Mouse (Mus musculus) monocyte, adult 5-6 weeks (primary cell): Measurements from ENCODE around the gene Slc5a11. TPM values are rescaled to one million over a fixed set of nuclear protein-coding genes. Genes with fewer than 3 reads are reported as not detected.

ENCODE experiments used
- ATAC-seq: fragments of 153-309, 156-312 bp; replicated peaks from 2 replicates; pipeline ENCODE4 v1.8.0; 2017; ENCODE audit warnings: mild to moderate bottlenecking; ENCODE audit not compliant: low TSS enrichment, insufficient number of reproducible peaks, severe bottlenecking, poor library complexity, low FRiP score
- total RNA-seq: library from RNA; stranded (forward); fragments of 200-1000, 200-491, 200-594 nt; gene quantifications from 3 replicates; pipeline ENCODE4 v1.2.3, GENCODE M21; 2017

Gene Slc5a11
- total RNA-seq, 1 experiment from 2014 or later = 5.2 TPM

DNA sequence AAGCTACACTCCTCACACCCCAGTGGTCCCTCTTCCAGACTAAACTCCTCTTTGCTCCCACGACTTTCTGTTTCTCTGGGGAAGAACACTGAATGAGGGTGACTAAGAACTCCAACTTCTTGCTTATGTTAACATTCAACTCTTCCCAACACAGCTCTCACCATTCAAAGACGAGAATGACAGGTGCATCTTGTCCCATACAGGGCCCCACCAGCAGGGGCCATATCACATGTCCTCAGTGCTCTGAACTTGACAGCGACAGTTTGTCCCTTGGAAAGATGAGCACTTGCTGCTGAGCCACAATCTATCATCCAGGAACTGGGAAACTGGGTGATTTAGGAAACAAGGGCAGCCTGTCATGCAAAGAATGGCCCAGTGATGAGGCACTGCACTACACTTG lies 98.2 kb downstream of the Slc5a11 start:
- no peak for ATAC-seq

- ATAC-seq = peak; percentile 57
These were observed 108.0 kb downstream of the Slc5a11 start for GRCm38 (mm10) chr7:123322452-123323121.

Other genes with a start within 250 kb of the Slc5a11 start
- gene Rbbp6, start 249.1 kb upstream of the Slc5a11 start, total RNA-seq = 62.3 to 104 TPM (median 75.5 TPM) in 3 replicates
- gene Tnrc6a, start 90.9 kb upstream of the Slc5a11 start, total RNA-seq = 66.6 to 90.5 TPM (median 70.1 TPM) in 3 replicates
- gene Lcmt1, start 155.0 kb downstream of the Slc5a11 start, total RNA-seq = 19.3 to 26.6 TPM (median 21.5 TPM) in 3 replicates
- 32.6 to 77.7 TPM (median 39.3 TPM) in 3 replicates for gene Arhgap17, start 155.1 kb downstream of the Slc5a11 start, total RNA-seq
- not detected in 3 replicates for gene Aqp8, start 247.5 kb downstream of the Slc5a11 start, total RNA-seq